Mouse (Mus musculus) liver, adult (tissue): ENCODE results near the gene Spag7.
A peak's percentile ranks its signal among the peaks of the same experiment; 100 is the strongest.

Experiments used
- GATA4 ChIP-seq: IDR thresholded peaks from 2 replicates; pipeline ENCODE4 v1.6.1; 2014; ENCODE audit warnings: mild to moderate bottlenecking, low read length; ENCODE audit not compliant: insufficient replicate concordance

The Spag7 gene

DNA sequence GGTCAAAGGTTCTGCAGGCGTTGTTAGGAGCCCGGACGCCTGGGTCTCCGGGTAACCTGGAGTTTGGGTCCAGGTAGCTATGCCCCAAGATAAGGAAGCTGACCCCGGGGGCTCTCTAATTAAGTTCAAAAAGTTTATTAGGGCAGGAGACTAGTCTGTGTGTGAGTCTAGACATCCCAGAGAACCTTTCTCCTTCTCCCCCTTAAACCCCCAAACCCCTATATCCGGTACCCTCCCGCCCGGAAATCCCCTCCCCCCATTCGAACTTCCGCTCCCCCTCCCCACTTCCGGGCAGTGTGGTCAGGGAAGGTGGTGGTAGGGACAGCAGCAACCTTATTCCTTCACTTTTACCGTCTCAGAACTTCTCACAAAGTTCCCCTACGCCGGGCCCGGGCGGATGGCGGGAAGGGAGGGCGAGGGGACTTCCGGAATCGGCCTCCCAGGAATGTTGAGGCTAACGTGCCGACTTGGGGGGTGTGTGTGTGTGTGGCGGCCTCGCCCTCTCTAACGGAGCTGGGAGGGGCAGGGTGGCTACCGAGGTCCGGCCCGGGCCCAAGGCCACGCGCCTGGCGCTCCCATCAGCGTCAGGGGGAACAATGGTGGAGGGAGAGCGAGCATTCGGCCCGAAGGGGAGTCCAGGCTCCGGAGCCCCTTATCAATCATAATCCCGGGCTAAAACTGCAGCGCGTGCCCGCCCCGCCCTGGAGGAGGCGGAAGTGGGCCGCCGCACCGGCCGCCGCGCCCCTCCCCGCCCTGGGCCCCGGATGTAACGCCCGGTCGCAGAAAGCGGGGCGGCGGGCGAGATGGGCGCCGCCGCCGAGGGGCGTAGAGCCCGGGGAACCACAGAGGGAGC, 15.6 kb downstream of the Spag7 start:
- peak; percentile 8; the same call in 1 of the 2 replicates for TF ChIP-seq GATA4

DNA sequence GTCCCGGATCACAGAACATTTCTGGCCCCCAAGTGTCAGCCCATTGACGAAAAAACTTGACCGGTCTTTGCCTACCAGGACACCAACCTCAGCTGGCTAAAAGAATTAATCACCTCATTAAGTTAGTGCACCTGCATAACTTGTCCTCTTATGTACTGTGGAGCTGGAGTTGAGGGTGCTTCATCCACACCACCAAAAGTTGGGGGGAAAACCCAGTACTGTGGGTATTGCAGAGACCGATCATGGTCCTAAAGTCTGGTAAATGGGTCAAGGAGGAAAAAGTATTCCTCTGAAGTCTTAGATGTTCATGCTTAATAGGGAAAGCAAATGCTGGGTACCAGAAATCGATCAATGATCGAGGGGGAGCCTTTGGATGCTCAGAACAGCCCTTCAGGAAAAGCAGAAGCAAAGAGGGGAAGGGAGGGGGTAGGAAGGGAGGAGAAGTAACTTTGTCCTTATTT, 16.3 kb downstream of the Spag7 start:
- no peak for TF ChIP-seq GATA4

DNA sequence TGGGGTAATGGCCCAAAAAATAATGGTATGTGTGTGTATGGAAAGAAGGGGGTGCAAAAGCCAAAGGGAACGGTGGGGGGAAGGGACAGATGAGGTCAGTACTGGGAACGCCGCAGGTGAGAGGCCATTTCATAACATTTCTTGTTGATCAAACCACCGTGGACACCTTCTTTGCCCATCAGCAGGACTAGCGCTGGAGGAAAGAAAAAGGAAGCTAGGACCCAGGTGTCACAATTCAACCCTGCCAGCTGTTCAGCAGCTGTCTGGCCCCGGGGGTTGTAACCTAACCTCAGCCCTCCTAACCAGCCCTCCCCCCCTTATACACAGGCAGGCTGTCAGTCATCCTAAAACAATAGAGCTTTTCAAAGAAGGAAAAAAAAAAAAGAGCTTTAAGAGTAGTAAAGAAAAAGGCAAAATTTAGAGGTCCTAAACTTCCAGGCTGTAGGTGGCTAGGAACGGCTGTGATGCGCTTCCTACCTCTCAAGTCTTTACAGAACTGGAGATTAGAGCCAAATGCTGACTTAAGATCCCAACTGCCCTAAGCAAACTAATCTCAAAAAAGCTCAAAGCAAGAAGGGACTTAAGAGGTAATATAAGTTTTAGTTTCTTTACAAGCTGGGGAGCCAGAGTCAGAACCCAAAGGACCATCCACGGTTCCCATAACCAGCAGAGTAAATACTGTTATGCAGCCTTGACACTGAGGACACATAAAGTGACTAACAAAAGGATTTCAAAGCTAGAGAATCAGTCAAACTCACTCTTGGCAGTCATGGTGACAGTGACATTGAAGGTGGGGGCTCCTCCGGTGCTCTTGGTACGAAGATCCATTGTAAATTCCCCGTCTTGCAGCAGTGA, 17.0 kb downstream of the Spag7 start:
- no peak for TF ChIP-seq GATA4

DNA sequence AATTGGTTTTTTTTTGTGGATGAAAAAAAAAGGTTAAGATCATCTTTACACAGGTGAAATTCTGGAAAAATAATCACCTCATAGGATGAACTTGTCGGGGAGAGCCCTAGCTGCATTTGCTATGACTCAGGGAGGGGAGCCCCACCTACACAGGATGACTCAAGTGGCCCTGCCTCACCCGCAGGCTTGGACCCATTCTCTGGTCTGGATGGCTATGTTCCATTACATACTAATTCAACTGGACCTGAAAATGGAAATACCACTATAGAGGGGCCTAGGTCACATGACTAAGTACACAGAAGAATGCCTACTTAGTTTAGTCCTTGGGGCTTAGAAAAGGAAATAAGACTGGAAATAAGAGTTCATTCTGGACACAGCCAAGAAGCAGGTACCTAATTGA, 17.8 kb downstream of the Spag7 start:
- no peak for TF ChIP-seq GATA4

DNA sequence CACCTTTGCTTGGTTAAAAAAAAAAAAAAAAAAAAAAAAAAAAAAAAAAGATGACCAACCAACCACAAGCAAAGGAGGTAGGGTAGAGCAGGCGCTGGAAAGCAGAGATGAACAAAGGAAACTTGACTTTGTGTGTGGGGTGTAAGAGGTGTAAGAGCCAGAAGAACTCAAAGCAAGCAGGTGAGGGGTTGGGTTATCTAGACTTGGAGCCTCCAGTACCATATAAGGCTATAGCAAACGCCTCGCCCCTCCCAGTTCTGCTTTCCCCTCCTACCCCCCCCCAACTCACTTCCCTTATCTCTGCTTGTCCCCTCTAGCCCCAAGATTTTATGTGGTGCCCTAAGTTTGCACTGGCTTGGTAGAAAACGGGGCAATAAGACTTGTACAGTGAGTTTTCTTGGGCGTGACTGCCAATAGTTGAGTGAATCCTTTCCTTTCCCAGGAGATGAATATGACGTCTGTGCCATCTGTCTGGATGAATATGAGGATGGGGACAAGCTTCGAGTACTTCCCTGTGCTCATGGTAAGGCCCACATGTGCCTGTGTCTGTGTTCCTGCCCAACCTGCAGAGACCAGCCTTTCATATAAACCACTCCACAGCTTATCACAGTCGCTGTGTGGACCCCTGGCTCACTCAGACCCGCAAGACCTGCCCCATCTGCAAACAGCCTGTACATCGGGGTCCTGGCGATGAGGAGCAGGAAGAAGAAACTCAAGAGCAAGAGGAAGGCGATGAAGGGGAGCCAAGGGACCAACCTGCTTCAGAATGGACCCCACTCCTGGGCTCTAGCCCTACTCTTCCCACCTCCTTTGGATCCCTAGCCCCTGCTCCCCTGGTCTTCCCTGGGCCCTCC, 18.7 kb downstream of the Spag7 start:
- TF ChIP-seq GATA4: no peak

DNA sequence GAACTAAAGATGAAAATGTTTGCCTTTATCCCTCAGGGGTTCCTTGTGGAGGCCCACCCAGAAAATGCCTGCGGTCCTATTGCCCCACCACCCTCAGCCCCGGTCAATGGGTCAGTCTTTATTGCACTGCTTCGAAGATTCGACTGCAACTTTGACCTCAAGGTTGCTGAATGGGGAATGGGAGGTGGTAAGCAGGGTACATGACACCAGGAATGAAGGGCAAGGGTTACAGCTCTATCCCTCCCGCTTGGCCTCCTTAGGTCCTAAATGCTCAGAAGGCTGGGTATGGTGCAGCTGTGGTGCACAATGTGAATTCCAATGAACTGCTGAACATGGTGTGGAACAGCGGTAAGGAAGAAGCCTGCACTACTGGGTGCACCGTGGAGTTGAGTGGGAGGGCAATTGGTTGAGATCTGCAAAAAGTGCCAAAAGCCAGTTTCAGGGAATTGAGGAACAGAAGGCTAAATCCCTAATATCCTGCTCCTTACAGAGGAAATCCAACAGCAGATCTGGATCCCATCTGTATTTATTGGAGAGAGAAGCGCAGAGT, 20.0 kb downstream of the Spag7 start:
- no peak for TF ChIP-seq GATA4

DNA sequence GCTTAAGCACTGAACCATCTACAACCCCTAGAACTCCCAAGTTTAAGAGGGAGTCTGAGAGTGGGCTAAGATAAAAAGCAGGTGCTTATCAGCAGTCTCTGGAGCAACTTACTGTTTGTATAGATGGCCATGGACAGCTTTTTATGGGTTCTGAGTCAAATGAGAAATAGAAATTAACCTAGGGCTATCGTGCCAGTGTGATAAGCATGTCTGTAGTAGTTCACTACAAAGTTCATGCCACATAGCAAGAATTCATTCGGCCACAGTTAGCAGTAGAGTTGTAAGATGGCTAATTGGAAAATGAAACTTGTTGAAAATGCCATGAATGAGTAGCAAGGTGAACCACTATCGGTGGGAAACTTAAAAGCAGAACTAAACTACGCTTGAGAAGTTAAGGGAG, 20.7 kb downstream of the Spag7 start:
- no peak for TF ChIP-seq GATA4

DNA sequence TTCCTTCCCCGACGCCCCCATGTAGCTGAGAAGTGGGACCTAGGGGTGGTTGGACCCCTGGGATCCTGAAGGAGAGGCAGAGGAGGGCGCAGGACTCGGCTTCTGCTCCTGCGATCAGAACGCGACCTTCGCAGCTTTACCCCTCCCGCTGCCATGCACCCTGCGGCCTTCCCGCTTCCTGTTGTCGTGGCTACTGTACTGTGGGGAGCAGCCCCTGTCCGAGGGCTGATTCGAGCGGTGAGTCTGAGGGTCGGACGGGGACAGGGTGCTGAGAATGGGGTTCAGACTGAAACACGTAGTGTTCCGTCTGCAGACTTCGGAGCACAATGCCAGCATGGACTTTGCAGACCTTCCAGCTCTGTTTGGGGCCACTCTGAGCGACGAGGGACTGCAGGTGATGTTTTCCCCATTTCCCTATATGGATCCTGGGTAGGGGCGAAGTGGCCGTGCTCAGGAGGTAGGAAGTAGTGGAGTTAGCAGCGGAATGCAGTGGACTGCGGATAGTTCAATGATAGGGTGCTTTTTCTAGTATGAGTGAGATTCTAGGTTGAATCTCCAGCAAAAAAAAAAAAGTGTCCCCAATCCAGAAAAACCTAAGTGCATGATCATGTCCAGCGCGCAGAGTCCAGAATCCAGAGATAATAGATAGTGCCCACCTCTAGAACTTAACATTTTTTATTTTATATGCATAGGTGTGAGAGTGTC, 21.3 kb downstream of the Spag7 start:
- no peak for TF ChIP-seq GATA4

DNA sequence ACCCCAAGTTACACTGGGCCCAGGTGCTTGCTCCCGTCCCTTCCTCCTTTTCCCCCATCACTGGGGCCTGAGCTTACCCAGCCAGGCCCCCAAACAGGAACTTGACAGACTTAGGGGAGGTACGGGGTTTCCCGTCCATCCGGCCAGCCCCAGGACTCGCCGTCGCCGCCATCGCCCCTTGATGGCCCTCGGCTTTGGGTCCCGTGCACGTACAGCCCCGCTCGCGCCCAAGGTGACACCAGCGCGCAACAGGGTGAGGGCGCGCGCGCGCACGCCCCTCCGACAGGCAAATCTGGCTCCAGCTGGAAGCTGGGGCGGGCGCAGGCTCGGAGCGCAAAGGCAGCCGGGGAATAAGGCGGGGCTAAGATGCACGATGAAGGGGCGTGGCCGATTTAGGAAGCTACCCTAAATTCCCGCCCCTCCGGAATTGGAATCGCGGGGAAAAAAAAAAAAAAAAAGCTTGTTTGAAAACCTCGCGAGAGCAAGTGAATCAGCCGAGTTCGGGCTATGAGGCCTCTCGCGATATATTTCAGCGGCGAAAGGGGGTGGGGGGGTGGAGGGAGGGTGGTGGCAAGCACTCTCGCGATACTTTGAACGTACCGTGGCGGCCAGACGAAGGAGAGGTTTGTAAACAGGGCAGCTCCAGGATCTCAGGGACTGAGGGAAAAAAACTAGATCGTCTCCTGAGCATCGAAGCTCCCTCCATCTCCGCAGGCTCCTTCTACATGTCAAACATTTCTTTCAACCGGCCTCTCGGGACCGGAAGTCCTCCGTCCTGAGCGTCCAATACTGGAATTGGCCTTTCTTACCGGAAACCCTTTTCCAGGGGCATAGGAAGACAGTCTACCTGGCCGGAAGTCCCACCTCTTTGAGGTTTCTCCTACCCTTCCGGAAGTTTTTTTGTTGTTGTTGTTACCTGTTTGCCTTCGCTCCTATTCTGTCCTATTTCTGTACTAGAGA, 22.2 kb downstream of the Spag7 start, which contains the start of the genes Rnf167 and Slc25a11:
Gene Rnf167 (plus strand): TSS at position 545 of the 960 bp plus-strand sequence.
Gene Slc25a11 (minus strand): TSS at position 789 of the 960 bp plus-strand sequence.
- TF ChIP-seq GATA4: peak; percentile 36; the same call in 1 of the 2 replicates

DNA sequence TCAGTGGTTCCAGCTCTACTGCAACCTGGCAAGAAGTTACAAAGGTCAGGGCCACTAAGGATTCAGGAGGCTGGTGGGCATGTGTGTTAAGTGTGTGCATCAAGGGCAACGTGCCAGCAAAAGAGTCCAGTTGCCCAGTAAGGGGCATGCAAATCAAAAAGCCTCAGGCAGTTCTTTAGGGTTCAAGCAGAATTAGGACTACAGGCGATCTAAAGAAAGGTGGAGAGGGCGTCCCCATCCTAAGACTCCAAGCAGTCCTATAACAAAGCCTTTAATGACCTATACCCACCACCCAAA, 23.0 kb downstream of the Spag7 start:
- TF ChIP-seq GATA4: no peak

DNA sequence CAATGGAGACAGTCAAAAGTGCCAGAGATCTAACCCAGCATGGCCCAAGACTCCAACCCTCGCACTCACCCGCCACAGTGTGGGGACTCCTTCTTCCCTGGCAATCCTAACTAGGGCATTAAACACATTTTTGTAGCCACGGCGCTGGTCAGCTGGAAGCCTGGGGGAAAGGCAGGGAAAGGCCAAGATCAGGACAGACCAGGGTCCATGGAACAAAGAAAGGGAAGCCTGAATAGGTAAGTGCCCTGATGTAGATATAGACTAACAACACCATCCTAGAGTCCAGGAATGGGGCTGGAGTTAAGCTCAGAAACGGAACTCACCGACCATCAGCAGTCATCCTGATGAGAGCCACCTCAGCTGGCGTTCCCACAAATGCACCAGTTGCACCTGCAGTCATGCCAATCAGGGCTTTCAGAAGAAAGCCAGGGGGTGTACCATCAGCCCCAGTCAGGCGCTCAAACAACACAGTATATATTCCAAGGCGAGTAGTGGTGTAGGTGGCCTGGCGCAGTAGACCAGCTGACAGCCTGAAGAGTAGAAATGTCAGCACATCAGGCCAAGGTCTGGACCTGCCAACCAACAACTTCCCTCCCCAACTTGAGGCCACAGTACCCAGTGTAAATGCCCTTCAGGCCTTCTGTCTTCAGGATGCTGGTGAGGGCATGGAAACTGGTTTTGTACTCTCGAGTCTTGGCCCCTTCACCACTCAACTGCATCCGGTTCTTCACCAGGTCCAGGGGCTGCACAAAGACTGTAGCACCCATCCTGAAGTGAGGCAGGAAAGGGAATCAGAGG, 23.6 kb downstream of the Spag7 start:
- no peak for TF ChIP-seq GATA4

DNA sequence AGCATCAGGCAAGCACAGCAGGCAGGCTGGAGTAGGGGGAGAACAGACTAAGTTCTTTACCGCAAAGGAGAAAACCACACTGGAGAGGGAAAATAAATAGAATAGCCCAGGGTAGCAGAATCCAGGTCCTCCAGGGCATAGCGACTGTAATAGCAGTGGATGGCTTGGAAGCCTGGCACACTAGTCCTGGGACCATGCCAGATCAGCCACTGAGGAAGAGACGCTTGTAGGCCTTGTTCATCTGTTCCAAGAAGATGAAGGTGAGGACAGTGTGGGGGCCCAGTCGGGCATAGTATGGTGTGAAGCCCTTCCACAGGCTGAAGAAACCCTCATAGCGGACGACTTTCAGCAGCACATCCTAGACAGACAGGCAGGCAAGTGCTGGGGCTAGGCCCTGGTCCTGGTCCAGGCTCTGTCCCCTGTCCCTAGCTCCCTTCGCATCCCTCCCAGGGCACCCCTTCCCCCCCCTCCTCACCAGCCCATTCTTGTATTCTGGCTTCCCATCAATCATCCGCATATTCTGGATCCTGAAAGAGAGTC, 24.6 kb downstream of the Spag7 start:
- no peak for TF ChIP-seq GATA4

DNA sequence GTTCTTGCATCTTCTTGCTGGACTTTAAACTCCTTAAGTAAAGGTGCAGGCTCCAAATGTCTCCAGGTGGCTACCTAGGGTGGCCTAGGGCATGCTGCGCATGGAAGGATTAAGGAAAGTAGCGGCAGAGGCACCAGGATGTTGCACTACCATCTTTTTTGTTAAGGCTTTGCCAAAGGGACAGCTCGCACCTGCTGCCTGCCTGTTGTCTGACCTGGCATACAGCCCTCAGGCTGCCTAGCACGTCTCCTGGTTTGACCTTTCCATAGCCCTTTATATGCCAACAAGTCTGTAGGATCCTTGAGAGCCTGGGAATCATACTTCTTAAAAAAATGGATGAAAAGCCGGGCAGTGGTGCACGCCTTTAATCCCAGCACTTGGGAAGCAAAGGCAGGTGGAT, 26.2 kb downstream of the Spag7 start:
- TF ChIP-seq GATA4: no peak
